Mouse (Mus musculus): ENCODE data around the gene Cuedc2.

The Cuedc2 gene

DNA sequence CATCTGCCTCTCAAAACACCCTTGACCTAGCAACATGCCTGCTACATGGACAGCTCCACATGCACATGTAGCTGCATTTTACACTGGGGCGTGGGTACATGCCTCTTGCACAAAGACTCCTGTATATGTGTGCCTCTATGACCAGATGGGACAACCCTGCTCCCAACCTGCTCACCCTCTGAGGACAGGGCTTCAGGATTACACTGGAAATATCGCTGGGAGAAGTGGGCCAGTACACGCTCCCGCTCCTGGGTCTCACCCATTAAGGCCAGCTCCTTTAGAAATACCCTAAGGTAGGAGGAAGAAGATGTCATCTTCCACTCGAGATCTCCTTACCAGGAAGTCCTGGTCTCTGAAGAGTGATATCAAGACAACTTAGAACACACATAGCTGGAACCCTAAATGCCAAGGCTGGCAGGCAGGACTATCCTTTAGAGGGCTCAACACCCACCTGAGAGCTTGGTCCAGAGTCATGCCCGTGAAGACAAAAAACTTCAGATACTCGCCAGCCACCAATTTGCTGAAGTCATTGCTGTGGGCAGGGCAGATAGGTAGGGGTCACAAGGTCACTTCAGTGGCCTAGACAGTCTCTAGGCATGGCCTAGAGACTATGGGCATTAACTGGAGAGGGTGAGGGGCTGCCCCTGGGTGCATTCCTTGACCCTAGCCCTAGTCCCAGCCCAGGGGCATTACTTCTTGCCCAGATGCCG lies 18.3 kb downstream of the Cuedc2 start:
- no peak for DNase-seq

DNA sequence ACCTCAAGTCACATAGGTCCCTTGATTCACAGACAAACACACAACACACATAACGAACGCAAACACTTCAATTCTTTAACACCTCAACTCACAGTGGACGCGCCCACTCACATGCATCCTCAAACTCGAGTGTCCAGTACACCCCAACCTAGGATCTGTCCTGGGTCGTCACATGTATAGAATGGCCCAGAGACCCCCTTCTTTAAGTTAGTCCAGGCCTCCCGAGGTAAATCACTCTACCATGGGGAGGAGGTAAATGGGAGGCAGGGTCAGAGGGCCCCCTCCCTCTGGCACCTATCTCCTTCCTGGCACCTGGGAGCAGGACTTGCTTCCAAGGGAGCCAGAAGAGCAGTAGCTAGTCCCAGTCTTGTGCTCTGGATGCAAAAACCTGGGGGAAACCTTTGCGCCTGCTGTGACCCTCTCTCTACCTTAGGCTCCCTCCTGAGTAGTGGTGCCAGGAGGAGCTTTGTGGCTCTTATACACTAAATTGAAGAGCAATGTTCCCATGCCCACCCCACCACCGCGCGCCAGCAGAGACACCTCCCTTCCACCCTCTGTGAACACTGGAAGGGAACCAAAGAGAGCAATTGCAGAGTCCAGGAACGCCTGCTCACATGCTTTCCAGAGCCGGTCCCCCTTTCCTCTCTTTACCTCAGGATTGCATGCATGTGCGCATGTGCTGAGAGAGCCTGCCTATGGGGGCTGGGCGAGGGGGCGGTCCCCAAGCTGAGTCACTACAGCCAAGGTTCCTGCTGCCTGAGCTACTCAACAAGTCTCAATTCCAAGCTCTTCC lies 19.7 kb downstream of the Cuedc2 start:
- DNase-seq: peak; percentile 81

DNA sequence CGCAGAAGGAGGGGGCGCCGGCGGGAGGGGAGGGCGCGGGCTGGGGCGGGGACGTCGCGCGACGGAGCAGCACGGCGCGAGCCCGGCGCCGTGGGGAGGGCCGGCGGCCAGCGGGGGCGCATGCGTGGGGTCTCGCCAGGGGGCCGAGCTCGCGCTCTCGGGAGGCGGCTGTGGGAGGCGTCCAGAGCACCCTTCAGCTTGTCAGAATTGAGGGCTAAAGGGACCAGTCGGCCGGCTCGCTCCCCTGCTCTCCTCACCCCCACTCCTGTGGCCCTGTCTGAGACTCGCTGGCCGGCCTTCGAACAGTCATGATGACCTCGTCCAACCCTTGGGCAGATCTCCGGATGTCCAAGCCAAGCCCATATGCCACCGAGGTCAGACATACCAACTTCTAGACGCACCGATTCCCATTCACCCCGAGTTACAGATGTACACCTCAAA lies 20.5 kb downstream of the Cuedc2 start:
- DNase-seq: peak; percentile 74

DNA sequence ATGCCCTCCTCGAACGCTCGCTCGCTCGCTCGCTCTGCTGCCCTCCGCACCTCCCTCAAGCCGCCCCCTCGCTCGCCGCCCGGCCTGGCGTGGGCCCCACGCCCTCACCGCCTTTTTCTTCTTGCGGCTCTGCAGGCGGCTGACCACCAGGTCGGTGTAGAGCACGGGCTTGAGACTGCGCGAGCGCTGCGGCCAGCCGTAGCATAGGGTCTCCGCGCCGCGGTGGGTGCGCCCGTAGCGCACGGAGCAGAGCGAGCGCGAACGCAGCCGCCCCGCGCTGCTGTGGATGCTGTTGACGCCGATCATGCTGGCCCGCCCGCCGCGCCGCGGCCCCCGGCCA lies 21.0 kb downstream of the Cuedc2 start:
- peak; percentile 26 for DNase-seq

DNA sequence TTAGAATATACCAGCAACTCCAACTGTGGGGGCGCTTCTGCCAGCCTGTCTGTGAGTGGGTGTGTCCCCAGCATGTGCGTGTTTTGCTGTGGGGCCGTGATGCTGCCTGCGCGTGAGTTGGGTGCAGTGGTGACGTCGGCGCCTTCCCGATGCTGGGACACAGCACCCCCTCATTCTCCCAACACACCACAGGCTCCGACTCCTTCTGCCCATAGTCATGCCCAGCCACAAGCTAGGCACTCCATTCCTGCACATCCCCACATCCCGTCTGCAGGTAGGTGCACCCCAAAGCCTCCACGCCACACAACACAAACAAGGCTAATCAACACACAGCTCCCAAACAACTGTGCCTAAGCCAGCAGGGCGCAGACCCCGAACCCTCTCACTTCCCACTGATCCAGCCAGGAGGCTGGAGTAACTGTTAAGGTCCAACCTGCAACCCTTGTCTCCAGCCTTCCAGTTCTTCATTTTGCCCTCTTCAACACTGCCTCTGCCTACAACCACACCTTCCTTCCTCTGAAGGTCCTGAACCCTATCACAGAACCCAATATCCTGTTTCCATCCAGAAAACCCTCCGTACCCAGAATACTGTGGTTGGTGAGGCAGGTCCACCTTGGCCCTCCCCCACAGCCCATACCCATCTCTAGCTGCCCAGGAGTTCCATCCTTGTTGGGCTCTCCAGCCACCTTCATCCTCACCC lies 21.5 kb downstream of the Cuedc2 start:
- peak; percentile 49 for DNase-seq

DNA sequence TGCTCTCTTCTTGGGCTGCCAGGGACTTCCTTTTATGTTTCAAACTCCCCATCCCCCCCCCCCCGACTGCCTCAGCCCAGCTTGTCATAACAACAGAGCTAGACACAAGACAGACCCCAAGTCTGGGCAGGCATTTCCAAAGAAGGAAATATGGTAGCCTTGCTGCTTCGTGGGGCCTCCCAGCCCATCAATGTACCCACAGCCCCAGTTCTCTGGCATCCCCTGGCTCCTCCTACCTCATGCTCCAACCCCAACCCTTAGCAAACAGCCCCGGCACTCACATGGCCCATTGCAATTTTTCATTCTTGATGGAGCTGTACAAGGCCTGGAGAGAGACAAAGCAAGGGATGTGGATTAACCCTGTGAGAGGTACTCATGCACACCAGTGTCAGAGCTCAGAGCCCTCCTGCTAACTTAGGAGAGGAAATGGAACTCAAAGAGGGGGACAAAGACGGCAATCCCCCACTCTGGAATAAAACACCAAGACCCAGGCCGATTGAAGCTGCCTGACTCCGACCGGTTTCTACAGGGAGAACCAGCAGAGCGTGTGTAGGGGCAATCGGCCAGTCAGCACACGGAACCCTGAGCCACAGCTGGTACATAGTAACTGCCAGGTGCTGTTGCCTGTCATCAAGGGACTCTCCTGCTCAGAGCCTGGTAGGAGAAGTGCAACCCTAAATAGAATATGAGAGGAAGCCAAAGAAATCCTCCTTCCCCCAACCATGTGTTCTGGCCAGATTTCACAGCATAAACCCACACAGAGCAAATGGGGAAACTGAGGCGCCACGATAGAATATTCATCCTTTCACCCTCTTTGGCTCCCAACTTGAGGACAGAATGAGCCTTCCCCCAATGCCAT lies 22.5 kb downstream of the Cuedc2 start:
- no peak for DNase-seq

DNA sequence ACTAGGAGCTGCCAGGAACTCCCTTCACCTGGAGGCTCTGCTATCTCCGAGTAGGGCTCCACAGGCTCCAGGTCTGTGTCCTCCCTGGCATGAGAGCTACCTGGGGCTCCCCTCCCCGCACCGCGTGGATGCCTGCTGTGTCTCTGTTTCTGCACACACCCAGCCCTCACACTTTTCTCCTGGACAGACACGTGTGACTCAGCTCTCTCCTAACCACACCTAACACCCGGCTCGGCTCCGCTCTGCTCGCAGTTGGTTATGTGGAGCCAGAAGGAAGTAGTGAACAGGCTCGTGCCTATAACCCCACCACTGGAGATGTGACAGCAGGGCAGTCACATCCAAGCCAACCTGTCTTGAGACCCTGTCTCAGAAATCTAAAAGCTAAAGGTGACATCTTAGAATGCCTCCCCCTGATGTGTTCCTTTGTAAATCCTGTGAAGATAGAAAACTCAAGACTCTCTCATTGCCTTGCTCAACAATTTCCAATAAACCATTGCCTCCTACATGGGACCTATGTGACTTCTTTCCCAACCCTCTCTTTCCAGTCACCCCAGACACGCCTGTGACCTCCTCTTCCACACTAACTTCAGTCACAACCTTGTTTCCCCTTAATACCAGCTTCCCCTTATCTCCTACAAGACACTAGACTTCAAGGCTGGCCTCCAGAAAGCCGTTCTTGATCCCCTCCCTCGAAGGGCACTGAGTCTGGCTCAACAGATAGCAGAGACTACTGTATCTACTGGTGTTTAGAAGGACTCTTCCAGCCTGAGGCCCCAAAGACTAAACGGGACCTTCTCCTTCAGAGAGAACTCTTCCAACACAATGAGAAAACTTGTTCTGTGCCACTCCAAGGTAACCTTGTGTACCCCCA lies 23.4 kb downstream of the Cuedc2 start:
- DNase-seq: no peak

DNA sequence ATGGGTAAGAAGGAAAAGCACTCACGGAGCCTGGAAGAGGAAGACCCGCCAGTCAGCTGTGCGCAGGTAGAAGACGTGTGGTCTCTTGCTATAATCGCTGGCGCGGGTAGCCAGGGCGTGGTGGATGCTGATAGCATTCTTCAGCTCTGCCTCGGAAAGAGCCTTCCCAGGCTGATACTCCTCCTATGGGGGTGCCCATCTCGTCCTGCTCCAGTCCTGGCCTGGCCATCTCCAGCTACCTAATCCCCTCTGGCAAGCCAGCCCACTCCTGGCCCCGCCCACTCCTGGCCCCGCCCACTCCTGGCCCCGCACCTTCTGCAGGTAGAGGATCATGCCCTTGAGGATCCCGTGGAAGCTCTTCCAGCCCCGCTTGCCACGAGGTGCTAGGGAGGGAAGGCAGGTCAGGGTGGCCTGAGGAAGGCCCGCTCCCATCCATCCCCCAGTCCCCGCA lies 24.3 kb downstream of the Cuedc2 start:
- peak; percentile 10 for DNase-seq

DNA sequence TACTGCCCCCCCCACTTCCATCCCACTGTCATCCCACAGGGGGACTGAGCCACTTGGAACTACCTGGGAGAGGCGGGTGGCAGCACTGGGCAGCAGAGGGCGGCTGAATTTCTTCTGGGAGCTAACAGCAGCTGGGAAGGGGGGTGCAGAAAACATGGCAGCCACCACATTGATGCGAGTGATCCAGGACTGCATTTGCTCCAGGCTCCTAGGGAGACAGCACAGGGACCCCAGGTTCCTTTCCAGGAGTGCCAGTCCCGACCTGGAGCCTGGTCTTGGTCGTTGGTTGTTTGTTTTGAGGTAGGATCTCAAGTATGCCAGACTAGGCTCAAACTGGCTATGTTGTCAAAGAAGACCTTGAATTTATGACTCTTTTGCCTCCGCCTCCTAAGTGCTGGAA lies 24.9 kb downstream of the Cuedc2 start:
- no peak for DNase-seq

DNA sequence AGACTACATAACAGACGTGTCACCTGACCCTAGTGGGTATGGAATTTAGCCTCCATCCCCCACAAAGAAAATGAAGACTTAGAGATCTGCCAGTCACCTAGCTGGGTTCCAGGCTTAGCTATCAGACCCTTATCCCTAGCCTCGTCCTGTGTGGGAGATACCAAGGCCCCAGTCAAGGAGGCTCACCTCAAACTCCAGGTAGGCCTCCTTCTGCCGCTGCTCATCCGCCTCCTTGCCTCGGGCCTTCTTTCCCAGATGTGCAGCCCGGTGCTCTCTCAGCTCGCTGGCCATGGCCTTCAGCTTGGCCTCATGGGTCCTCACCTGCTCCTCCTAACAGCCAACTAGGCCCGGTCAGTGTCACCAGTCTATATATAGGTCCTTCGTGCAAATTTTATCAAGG lies 25.4 kb downstream of the Cuedc2 start:
- no peak for DNase-seq

DNA sequence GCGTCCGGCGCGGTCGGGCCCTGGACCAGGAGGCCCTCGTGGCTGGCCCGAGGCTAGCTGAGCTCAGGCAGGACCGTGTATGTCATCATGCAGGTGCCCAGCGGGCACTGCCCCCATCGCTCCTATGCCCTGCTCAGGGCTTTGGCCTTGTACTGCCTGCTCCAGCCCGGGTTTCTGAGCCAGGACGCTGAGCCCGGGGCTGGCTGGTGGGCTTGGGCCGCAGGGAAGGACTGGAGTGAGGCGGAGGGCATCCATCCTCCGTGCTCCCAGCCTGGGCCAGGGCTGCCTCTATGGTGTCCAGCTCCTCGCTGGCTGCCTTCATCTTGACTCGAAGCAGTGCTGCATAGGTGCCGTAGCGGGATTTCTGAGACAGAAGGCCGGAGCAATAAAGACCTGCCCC lies 25.9 kb downstream of the Cuedc2 start:
- DNase-seq: no peak

DNA sequence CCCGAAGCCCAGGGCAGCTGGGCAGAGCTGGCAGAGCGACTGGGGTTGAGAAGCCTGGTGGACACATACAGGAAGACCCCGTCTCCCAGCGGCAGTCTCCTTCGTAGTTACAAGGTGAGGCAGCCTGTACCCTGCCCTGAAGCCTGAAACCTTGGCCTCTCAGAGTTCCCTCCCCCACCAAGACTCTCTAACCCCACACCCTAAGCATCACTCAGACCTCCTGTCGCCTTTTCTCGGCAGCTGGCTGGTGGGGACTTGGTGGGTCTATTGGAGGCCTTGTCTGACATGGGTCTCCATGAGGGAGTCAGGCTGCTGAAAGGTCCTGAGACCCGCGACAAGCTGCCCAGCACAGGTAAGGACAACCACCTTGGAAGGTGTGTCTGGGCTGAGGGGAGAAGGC lies 27.2 kb downstream of the Cuedc2 start:
- DNase-seq: no peak

DNA sequence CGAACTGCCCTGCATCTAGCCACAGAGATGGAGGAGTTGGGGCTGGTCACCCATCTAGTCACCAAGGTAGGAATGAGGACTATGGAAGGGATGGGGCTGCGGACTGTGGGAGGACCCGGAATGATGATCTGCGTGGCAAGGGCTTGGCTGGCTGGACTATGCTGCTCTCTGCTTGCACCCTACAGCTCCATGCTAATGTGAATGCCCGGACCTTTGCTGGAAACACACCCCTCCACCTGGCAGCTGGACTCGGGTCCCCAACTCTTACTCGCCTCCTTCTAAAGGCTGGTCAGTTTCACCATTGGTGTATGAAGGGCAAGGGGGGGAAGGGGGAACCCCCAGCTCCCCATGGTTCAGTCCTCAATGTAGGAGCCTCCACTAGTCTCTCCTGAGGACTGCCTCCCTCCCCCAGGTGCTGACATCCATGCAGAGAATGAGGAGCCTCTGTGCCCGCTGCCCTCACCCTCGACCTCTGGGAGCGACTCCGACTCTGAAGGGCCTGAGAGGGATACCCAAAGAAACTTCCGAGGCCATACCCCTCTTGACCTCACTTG lies 28.1 kb downstream of the Cuedc2 start:
- DNase-seq: no peak

DNA sequence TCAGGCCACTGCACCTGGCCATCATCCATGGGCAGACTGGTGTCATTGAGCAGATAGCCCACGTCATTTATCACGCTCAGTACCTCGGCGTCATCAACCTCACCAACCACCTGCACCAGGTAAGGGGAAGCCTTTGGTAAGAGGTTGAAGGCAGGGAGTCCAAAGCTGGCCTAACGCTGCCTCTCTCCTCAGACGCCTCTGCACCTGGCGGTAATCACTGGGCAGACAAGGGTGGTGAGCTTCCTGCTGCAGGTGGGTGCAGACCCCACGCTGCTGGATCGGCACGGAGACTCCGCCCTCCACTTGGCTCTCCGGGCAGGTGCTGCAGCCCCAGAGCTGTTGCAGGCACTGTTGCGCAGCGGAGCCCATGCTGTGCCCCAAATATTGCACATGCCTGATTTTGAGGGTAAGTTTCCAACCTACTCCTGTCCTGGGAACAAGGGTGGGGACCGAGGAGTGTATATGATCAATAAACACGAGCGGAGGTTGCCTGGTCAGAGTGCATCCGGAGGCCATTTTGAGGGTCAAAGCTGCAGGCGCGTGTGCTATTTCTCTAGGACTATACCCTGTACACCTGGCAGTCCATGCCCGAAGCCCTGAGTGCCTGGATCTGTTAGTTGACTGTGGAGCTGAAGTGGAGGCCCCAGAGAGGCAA lies 28.7 kb downstream of the Cuedc2 start:
- no peak for DNase-seq

DNA sequence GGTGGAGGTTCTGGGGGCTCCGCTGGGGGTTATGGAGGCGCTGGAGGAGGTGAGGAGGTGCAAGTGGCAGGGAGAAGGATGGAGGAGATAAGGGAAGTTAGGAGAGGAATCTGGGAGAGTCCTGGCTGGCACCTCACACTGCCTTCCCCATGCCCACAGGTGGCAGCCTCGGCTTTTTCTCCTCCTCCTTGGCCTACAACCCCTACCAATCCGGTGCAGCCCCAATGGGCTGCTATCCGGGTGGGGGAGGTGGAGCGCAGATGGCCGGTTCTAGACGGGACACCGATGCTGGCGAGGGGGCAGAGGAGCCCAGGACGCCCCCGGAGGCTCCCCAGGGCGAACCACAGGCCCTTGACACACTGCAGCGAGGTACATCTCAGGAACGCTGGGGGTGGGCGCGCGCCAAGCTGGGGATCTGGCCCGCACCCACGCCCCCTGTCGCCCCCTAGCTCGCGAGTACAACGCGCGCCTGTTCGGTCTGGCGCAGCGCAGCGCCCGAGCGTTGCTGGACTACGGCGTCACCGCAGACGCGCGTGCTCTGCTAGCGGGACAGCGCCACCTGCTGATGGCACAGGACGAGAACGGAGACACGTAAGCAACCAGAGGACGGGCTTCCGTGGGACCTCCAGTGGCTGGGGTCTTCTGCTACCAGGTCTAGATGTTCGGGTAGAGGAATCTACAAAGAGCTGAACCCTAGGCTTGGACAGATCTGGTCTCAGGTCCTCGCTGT lies 29.6 kb downstream of the Cuedc2 start:
- peak; percentile 98 for DNase-seq

DNA sequence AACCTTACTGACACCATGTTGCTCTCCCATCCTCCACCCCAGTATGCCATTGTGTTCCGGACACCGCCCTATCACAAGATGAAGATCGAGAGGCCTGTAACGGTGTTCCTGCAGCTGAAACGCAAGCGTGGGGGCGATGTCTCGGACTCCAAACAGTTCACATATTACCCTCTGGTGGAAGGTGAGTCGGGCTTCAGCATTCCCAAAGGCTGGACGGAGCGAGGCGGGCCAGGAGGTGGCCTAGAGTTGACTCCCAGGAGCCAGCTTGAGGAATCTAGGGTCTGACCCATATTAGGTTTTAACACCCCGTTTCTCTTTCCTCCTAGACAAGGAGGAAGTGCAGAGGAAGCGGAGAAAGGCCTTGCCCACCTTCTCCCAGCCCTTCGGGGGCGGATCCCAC lies 30.2 kb downstream of the Cuedc2 start:
- DNase-seq: no peak

DNA sequence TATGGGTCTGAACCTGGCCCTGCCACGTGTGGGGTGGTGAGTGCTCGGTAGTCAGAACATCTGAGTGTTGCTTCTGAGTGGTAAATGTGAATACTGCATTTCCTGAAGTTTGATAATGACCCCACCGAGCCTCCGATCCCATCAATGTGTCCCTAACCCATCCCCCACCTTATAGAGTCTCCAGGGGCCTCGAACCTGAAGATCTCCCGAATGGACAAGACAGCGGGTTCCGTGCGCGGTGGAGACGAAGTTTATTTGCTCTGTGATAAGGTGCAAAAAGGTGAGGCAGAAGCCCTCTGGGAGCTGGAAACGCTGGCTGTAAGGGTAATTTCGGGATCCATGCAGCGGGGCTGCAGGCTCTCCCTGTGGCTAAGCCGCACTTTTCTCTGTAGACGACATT lies 30.7 kb downstream of the Cuedc2 start:
- no peak for DNase-seq

DNA sequence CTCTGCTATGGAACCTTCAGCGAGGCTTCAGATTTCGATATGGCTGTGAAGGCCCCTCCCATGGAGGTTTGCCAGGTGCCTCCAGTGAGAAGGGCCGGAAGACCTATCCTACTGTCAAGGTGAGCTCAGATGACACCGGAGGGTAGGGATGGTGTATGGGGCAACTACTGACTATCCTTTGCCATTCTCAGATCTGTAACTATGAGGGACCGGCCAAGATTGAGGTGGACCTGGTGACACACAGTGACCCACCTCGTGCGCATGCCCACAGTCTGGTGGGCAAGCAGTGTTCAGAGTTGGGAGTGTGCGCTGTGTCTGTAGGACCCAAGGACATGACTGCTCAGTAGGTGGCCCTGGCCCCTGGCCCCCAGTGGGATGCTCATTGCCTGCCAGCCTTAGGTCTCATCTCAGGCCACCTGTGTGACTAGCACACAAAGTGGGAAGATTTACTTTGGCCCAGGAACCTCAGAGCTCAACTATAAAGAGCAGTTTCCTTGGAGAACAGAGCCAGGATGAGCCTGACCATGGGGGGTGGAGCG lies 31.7 kb downstream of the Cuedc2 start:
- no peak for DNase-seq

DNA sequence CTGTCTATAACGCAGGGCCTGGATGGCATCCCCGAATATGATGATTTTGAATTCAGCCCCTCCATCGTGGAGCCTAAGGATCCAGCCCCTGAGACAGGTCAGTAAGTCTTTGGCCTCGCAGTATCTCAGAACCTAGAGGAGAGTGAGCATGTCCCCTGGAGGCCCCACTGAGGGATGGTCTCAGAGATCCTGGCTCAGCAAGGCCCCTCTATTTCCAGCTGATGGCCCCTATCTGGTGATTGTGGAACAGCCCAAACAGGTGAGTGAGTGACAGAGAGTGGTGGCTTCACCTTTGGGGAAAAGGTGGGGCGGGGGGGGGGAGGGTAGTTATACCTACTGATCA lies 32.3 kb downstream of the Cuedc2 start:
- no peak for DNase-seq

All from right cerebral cortex, postnatal 4 days (tissue).